Mouse (Mus musculus): Measurements from ENCODE around the gene Decr2. TPM values are rescaled to one million over a fixed set of nuclear protein-coding genes. Genes with fewer than 3 reads are reported as not detected.
A peak's percentile ranks its signal among the peaks of the same experiment; 100 is the strongest.
"Not testable (repeated sequence)": the region's sequence is repeated elsewhere in the genome, so short reads cannot be mapped to it uniquely, and the experiment has no call there.

The Decr2 gene
- total RNA-seq, 4 experiments from 2014 or later = 2.8 to 4.2 (median 2.8) TPM

DNA sequence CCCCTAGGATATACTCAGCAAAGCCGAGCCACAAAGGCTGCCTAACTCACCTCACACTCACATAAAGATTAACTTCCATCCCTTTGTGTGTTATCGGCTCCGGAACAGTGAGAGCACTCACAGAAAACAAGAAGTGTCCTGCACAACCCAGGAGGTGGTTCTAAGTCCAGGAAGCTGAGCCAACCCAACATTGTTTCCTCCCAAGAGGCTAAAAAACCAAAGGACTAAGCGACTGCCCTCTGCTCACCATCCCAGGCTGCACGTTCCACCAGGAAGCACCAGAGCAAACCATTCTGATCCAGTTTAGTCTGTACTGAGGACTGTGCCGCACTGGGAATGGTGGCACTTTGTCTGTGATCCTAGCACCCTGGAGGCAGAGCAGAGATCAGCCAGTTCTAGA lies 25.2 kb downstream of the Decr2 start:
- DNase-seq (ENCODE audit: low spot score in 2 of 2) = no peak

DNA sequence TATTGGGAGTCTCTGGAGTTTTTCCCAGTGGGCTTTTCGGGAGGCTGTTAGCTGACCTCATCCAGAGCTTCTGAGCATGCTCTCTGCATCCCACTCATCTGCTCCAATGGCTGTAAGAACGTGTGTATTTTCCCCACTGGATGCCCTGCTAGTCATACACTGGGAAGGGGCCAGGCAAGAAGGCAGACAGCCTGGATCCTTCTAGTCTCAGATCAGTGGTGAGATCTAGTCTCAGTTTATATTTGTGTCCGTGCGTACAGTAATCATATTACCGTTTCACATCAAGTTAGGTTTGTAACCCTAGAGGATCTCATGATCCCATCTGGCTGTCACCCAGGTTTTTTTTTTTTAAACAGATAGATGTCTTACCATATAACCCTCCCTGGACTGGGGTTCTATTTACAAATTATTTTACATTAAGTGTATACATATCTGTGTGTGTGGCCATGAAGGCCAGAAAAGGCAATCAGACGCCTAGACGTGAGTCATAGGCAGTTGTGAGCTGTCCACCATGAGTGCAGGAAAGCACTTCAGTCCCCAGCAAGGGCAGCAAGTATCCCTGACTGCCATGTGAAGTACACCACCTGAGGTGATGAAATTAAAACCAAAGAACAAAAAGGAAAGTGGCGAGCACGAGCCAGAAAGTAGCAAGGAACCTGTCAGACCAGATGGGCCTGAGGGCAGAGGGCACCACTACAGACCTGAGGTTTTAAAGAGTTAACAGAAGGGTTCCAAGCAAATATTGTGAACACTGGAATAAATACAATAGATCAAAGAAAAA lies 32.2 kb downstream of the Decr2 start:
- no peak for DNase-seq (ENCODE audit: low spot score in 2 of 2)

DNA sequence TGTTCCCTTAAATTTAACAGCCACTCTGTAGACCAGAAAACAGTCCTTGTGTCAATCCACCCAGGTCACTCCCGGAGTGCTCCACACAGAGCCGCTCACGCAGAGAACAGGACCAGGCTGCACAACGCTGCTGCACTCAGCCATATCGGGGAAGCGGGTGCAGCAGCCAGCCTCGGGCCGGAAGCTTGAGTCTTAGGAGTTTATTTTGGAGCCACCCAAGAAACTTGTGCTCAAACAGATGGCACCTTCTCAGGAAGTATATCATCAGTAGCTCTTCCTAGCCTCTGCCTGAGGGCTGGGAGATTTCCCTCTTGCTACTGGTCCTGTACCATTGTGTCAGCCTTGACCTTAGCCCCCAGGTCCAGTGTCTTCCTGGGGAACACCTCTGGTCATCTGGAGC lies 32.9 kb downstream of the Decr2 start:
- DNase-seq (ENCODE audit: low spot score in 2 of 2) = no peak

DNA sequence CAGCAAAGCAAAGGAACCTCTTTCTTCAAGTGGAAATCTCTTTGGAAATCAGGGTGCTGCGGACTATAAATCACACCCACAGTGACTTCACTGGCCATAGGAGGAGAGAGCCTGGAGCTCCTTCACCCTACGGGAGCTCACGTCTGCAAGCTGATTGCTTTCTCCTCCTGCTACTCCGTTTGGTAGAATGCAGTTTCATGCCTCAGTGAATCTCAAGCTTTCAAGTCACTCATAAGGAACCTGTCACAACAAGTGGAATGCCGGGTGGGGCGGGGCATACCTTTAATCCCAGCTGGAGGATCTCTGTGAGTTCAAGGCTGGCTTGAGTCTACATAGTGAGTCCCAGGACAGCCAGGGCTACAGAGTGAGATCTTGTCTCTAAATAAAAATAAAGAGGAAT lies 35.0 kb downstream of the Decr2 start:
- DNase-seq (ENCODE audit: low spot score in 2 of 2) = no peak

DNA sequence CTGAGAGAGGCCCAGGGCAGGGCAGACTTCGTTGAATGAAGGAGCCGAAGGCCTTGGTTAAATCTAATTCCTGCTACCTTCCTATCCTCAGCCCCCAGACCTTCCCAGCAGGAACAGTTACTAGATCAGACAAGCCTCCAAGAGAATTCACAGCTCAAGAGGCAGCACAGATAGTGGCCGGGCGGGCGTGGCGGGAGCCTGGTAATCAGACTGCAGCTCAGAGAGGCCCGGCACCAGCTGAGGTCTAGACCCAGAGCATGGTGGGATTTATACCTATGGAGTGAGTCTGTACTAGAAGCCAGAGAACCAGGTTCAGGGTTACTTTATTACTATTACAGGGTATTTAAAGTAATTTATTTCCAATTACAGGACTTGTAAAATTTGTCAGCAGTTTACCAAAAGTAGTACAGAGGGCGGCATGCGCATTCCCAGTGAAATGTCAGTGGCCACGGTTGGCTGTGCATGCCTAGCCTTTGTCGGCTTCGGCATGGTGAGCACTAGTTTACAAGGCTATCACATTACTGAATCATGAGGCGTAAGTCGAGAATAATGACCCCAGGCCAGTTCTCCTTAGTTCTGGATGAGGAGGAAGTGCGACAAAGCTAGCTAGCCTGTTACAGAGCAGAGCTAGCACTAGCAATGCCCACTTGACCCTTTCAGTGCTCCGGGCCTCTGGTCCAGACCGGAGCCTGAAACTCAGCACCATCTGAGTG lies 35.8 kb downstream of the Decr2 start:
- DNase-seq (ENCODE audit: low spot score in 2 of 2) = peak in 1 of 2 experiments; percentile 24

DNA sequence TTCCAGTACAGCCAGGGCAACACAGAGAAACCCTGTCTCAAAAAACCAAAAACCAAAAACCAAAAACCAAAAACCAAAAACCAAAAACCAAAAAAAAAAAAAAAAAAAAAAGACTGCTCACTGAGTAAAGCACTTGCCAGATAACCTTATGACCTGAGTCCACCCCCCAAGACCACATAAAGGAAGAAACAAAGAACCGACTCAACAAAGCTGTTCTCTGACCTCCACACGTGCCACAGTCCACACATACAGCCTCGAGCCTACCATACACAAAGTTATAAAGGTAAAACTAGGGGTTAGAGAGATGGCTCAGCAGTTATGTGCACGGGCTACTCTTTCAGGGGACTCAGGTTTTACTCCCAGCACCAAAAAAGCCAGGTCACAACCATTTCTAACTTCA lies 37.4 kb downstream of the Decr2 start:
- no peak for DNase-seq (ENCODE audit: low spot score in 2 of 2)

DNA sequence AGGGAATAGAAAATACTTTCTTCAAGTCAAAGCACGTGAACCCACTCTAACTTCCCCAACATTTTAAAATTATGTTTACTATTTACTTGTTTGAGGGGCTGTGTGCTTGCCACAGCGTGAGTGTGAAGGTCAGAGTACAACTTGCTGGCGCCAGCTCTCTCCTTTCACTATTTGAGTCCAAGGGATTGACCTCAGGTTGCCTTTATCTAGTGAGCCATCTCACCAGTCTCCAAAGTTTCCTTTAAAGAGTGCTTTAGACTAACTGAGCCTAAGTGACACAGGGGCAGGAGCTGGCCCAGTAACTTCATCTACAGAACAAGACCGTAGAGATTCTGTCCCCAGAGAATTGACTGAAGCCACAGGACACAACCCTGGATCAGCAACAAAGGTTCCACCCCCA lies 38.1 kb downstream of the Decr2 start:
- DNase-seq (ENCODE audit: low spot score in 2 of 2) = no peak

DNA sequence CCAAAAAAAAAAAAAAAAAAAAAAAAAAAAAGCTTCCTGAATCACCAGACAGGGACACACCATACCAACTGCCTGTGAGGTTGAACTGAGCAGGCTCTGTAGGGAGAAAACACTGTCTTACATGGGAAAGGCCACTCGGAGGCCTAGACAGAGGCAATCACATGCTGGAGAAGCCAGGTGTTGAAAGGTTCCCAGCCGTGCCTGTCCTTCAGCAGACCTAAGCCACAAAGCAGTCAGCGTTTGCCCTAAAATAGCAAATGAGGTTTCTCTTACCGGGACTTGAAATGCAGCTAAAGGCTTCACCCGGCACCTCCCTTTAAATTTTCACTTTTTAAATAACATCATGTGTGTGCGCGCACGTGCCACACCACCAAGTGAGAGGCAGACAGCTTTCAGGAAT lies 42.0 kb downstream of the Decr2 start:
- DNase-seq (ENCODE audit: low spot score in 2 of 2) = no peak

DNA sequence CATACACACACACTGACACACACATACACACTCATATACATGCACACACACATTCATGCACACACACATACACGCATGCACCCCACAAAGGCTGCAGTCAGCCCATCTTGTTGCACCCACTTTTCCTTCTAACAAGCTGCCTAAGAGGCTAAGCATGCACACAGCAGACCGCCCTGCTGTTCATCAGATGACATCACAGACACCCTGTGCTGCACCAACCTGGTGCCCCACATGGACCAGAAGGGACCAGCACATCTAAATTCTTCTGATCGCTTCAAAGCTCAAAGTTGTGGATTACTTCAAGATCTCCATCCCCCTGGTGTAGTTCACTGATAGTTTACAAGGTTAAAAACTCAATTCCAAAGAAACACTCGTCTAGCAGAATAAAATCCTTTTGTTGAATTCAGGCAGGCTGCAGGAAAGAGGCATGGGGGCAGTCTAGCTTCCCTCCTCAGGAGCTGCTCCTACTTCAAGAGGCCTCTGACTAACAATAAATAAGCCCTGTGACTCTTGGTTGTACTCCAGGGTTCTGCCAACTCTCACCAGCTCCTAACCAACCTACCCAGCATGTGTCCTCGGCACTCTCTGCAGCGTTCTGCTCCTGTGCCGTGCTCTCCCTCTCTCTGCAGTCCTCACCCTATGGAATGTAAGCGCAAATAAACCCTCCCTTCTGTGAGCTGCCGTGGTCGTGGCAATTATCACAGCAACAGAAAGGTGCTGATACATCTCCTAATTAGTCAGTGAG lies 43.7 kb downstream of the Decr2 start:
- DNase-seq (ENCODE audit: low spot score in 2 of 2) = no peak

DNA sequence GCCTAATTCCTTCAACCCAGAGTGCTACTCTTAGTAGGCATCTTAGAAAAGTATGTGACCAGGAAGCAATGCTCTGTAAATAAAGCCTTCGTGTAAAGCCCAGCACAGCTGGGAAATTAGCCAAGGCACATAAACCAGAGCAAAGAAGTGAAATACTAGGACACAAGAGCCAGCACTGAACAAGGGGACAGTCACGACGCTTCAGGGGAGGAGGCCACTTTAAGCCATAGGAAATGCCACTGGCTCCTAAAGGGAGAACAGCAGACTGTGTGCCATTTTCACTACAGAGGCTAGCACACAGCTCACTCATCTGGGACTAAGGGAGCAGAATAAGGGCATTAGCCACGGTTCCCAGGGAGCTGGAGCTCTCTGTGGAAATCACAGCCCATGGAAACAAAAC lies 44.9 kb downstream of the Decr2 start:
- DNase-seq (ENCODE audit: low spot score in 2 of 2) = no peak

DNA sequence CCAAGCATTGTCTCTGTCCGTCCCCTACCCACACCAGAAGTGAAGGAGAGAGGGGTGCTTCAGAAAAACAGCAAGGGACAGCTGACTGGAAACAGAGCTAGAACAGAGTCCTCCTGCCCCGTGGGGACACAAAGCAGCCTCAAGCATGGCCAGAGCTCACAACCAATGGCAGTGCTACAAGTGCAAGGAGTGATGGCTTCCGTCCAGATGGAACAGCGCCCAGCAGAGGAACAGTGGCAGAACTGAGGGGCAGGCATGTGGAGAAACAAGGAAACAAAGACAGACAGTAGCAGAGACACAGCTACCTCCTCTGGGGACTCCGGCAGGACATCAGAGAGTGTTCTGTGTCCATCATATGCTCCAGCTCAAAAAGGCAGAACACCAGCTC lies 46.9 kb downstream of the Decr2 start:
- no peak for DNase-seq (ENCODE audit: low spot score in 2 of 2)

DNA sequence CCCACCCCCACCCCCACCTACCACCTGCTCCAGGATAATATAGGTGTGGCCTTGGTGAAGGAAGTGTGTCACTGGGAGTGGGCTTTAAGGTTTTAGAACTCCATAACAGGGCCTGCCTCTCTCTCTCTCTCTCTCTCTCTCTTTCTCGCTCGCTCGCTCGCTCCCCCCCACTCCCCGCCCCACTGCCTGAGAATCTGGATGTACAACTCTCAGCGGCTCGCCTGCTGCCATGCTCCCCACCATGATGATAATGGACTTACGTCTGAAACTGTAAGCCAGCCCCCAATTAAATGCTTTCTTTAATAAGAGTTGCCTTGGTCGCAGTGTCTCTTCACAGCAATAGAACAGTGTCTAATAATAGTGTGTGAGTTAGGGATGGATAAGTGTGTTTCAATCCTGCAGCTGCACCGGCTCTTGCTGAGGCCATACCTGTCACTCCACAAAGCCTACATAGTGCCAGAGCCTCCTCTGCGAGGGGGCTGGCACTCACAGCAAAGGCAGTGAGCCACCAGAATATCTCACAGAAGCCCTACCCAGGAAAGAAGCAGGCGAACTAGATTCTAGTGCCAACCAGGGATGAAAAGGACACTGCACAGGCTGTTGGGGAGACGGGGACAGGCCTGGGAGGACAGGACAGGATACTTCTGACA lies 47.4 kb downstream of the Decr2 start:
- no peak for DNase-seq (ENCODE audit: low spot score in 2 of 2)

DNA sequence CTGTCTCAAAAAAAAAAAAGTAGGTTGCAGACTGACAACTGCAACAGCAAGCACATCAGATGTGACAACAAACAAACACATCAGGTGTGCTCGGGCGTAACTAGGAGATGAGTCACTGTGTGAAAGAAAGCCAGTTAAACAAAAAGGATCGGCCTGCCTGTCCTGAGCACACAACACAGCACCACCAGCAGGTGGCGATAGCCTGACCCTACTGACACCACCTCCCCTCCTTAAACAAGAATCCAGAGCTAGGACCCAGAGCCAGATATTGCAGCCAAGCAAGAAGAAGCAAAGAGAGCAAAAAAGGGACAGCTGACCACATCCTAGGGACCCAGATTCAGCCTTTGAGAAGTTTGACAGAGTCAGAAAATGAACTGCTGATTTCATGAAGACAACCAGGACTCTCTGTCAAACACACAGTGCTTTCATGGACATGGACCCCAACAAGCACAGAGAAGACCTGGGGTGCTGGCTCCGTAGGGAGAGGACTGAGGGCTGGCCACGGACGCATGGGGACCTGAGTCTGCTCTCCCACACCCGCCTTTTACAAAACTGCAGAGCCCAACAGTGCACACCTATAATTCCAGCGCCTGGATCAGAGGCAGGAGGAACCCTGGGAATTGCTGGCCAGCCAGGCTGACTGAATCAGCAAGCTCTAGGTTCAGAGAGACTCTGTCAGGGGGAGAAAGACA lies 48.9 kb downstream of the Decr2 start:
- DNase-seq (ENCODE audit: low spot score in 2 of 2) = peak; percentile 38 to 52

DNA sequence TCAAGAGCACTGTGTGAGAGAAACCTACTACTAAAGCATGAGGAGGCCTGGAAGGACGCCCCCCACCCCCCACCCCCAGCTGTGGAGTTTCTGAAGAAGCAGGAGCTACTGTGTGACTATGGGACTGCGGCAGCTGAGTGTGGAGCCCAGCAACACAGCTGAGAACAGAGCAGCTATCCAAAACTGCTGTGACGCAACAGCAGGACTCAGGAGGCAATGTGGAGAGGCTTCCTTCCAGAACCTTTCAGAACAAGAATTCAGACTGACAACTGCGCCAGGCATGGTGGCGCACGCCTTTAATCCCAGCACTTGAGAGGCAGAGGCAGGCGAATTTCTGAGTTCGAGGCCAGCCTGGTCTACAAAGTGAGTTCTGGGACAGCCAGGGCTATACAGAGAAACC lies 49.4 kb downstream of the Decr2 start:
- not testable (repeated sequence) for DNase-seq (ENCODE audit: low spot score in 2 of 2)

DNA sequence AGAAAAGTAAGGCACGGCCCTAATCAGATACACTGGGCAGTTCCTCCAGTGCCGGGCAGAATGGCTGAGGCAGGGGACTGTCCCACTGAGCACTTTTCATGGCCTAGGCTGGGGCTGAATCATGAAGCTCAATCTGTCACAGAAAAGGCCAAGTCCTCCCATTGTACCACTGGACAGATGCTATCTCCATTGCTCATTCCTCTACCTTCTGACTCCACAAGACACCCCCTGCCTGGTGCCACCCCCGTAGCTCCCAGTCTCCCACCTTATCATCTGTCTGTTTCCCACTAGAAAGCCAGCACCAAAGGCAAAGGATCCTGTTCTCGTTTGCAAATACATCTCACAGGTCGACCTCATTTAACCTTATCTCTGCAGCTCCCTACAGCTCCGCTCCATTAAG lies 58.1 kb downstream of the Decr2 start:
- no peak for DNase-seq (ENCODE audit: low spot score in 2 of 2)

DNA sequence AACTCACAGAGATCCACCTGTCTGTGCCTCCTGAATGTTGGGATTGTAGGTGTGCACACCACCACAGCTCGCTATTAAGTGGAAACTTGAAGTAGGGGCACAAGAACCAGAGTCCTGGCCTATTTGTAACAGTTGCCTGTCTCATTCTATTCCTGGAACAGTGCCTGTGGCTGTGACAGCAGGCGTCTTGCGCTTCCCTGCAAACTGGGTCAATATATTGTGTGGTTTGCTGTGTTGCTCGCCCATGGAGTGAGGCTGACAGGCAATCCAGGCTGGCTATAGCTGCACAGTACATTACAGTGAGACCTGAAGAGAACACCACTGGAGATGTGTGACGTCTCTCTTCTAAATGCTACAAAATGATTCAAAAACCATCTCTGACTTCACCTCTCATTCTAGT lies 58.6 kb downstream of the Decr2 start:
- DNase-seq (ENCODE audit: low spot score in 2 of 2) = no peak

Other genes with a start within 250 kb of the Decr2 start
- 10 to 100 TPM in 2 of 4 experiments, 1 to 10 TPM in 2; 9.1 to 15.3 (median 12.3) TPM for gene Gm20683, start 248.6 kb downstream of the Decr2 start, total RNA-seq (2022)
- gene Rhot2, start 245.5 kb downstream of the Decr2 start, total RNA-seq (2022) = 10 to 100 TPM; 63.3 to 72.7 (median 68.0) TPM
- gene Wdr90, start 228.8 kb downstream of the Decr2 start, total RNA-seq (2022) = 1 to 10 TPM in 1 of 4 experiments, under 1 TPM in 3; 0.36 to 1.6 (median 0.84) TPM
- gene Mcrip2, start 221.6 kb downstream of the Decr2 start, total RNA-seq (2022) = 100 to 1,000 TPM in 1 of 4 experiments, 10 to 100 TPM in 3; 87.4 to 108 (median 92.5) TPM
- gene Mettl26, start 215.3 kb downstream of the Decr2 start, total RNA-seq (2022) = 10 to 100 TPM; 27.4 to 42.1 (median 31.3) TPM
- gene Wfikkn1, start 209.5 kb downstream of the Decr2 start, total RNA-seq (2022) = under 1 TPM; 0.15 to 0.62 (median 0.38) TPM
- gene Rab40c, start 170.6 kb downstream of the Decr2 start, total RNA-seq (2022) = 10 to 100 TPM in 3 of 4 experiments, 1 to 10 TPM in 1; 7.9 to 13.3 (median 12.7) TPM
- 10 to 100 TPM; 18.1 to 21.0 (median 18.8) TPM for gene Pigq, start 145.4 kb downstream of the Decr2 start, total RNA-seq (2022)
- gene Nhlrc4, start 145.4 kb downstream of the Decr2 start, total RNA-seq (2022) = not detected
- gene A930017K11Rik, start 137.8 kb downstream of the Decr2 start, total RNA-seq (2022) = not detected
- gene Capn15, start 104.5 kb downstream of the Decr2 start, total RNA-seq (2022) = 1 to 10 TPM; 2.9 to 5.0 (median 4.1) TPM
- 10 to 100 TPM; 71.4 to 85.9 (median 78.5) TPM for gene Rab11fip3, start 20.8 kb downstream of the Decr2 start, total RNA-seq (2022)
- gene Nme4, start 5.3 kb upstream of the Decr2 start, total RNA-seq (2022) = 1 to 10 TPM; 1.9 to 4.0 (median 2.8) TPM
- 1 to 10 TPM; 2.6 to 4.1 (median 3.4) TPM for gene Tmem8, start 23.0 kb upstream of the Decr2 start, total RNA-seq (2022)
- 10 to 100 TPM; 62.7 to 72.1 (median 67.6) TPM for gene Mrpl28, start 33.2 kb upstream of the Decr2 start, total RNA-seq (2022)
- gene Axin1, start 48.4 kb upstream of the Decr2 start, total RNA-seq (2022) = 10 to 100 TPM; 15.4 to 19.8 (median 17.7) TPM
- not detected for gene Pdia2, start 108.8 kb upstream of the Decr2 start, total RNA-seq (2022)
- gene Rgs11, start 112.6 kb upstream of the Decr2 start, total RNA-seq (2022) = under 1 TPM; 0.19 to 0.97 (median 0.45) TPM
- under 1 TPM; 0.48 to 0.97 (median 0.70) TPM for gene Arhgdig, start 117.4 kb upstream of the Decr2 start, total RNA-seq (2022)
- 10 to 100 TPM; 71.5 to 95.3 (median 87.8) TPM for gene Fam234a, start 153.9 kb upstream of the Decr2 start, total RNA-seq (2022)
- gene Luc7l, start 162.6 kb upstream of the Decr2 start, total RNA-seq (2022) = 10 to 100 TPM in 3 of 4 experiments, 1 to 10 TPM in 1; 7.1 to 12.7 (median 11.2) TPM